Mouse (Mus musculus) left cerebral cortex, adult 9 months (tissue): ENCODE data around the gene Olfr106-ps.

Experiments used
- DNase-seq, 2 experiments: peaks; one replicate each; pipeline ENCODE4 v3.0.0; 2022; ENCODE audit warnings: low spot score in 2 of 2

Gene Olfr106-ps

DNA sequence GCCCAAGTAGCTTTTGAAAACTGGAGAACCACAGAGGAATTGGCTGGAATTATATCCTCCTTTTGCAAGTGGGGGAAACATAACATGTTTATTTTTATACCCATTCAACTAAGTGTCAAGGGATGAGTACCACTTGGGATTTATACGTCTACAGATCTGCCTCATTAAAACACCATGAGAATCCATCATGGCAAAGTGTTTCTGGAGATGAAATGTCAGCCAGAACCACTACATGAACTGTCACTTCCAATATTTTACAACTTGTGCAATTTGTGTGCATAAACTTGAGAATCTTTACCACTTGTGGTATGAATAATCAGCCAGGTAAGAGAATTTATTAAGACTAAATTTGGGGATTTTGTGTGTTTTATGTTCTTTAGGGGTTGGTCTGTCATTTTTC lies at the start of gene Olfr106-ps:
Gene Olfr106-ps (plus strand): TSS at position 301 of the 400 bp plus-strand sequence.
- DNase-seq, result no peak

DNA sequence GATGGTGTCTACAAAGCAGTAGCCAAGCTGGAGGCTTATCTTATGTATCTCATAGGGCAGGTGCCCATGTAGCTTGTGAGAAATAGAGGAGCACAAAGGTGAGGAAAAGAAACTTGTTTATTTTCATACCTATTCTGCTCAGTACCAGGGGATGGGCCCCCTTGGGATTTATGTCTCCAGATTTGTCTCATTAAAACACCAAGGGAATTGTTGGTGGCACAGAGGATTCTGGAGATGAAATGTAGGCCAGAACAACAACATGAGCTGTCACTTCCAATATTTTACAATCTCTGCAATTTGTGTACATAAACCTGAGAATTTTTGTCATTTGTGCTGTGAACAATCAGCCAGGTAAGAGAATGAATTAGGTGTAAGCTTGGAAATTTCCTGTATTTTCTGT lies 30.9 kb upstream of the Olfr106-ps start, which contains the start of gene Olfr104-ps:
Gene Olfr104-ps (plus strand): TSS at position 301 of the 400 bp plus-strand sequence.
- no peak for DNase-seq

DNA sequence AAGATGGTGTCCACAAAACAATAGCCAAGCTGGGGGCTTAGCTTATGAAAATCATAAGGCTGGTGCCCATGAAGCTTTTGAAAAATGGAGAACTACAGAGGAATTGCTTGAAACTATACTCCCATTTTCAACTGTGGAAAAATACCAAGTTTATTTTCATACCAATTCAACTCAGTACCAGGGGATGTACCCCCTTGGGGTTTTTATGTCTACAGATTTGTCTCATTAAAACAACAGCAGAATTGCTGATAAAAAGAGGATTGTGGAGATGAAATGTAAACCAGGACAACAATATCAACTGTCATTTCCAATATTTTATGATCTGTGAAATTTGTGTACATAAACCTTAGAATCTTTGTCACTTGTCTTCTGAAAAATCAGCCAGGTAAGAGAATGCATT lies 11.5 kb upstream of the Olfr106-ps start, which contains the start of gene Olfr105-ps:
Gene Olfr105-ps (plus strand): TSS at position 301 of the 400 bp plus-strand sequence.
- DNase-seq, result no peak

DNA sequence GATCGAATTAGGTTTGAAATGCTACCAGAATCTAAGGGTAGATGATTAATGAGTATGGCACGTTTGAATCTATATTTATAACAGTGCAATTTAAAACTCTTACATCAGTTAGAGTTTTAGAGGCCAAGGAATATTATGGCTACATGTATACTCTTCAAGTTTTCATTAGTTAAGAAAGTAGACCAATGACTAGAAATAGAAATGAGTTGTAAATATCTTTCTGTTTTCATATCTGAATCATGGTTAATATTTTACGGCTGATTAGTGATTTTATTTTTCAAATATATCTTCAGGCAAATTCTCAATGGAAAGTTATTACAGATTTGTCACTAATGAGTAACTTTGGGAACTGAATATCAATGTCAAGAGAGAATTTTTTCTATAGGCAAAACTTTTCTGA lies 8.7 kb downstream of the Olfr106-ps start, which contains the start of gene Olfr107:
Gene Olfr107 (plus strand): TSS at position 301 of the 400 bp plus-strand sequence.
- DNase-seq, result no peak

DNA sequence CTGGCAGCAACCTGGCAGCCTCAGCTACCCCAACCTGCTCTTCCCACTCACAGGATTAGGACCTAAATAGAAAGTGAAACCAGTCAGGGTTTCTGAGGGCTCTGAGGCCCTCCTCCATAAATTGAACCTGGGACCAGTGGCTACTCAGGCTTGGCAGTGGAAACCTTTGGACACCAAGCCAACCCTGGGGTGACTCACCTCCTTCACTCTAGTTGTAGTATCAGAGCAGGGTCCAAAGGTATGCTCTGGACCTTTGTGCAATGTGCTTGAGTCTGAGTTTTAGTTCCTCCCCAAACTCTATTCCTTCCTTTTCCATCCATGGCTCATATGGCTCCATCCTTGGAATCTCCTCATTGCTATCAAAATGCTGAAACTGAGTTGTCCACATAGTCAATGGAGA lies 23.2 kb downstream of the Olfr106-ps start:
- no peak for DNase-seq

DNA sequence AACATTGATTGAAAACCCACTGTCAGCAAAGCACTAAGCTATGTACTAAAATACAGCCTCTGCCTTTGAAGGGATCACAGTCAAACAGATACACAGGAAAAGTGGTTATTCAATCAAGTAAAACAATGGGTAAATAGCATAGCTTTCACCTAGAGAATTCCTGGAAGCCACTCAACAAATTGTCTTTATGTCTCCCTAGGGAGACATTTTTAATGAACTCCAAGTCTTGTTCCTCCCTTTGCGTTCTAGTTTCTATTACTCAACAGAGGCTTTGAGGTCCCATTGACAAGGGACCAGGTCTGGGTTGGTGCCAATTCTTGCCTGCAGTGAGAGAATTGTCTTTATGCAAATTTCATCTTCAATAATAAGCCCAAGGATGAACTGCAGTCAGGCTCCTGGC lies 55.0 kb downstream of the Olfr106-ps start, which contains the start of gene Olfr108:
Gene Olfr108 (plus strand): TSS at position 301 of the 400 bp plus-strand sequence.
- DNase-seq, result no peak
